Mouse (Mus musculus): ENCODE results near the gene Nr1h4. TPM values are rescaled to one million over a fixed set of nuclear protein-coding genes. Genes with fewer than 3 reads are reported as not detected.
A peak's percentile ranks its signal among the peaks of the same experiment; 100 is the strongest.

The Nr1h4 gene
- polyA plus RNA-seq, 1 experiment from 2014 or later = 117 TPM

DNA sequence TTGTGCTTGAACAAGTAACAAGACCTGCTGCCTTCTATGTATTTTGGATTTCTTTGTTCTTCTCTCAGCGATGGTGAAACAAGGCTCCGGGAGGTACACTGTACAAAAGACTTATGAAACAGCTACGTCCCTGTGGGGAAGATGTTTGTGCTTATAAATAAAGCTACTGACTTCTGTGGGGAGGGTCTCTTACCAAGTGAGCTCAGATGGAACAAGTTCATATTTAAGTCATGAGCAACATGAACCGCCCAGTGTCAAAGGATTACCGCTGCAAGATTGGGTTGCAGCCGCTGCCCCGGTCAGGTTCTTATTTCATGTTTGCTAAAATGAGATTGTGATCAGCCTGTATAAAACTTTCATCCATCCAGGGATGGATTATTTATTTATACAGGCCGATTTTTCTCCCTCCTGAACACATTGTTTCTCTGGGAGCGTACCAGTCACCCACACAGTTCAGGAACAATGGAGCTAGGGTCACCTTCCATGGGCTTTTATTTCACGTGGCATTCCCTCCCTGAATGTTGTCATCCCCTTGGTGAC, 51.2 kb downstream of the Nr1h4 start:
- Histone ChIP-seq H3K36me3 (ENCODE audit: control insufficient read depth, insufficient read depth) (peaks cover 11% of the 10 kb centered on the region; the same call in 1 of the 2 replicates), H3K4me3 (ENCODE audit: low read depth, low read length) (no peak overlapping the region), H3K9me3 (ENCODE audit: control insufficient read depth) (no peaks in the 10 kb centered on the region), H3K4me2 (replicated peaks; ENCODE audit: low read depth) (no peak overlapping the region), H3K4me1 (replicated peaks; ENCODE audit: control insufficient read depth, insufficient read depth, low read length) (peaks cover 4% of the 10 kb centered on the region), H3K27ac (ENCODE audit: low read depth, low read length) (no peak overlapping the region), H3K9ac (ENCODE audit: low read depth, low read length) (no peak overlapping the region), H3K27me3 (replicated peaks; ENCODE audit: control insufficient read depth, insufficient read depth, low read length) (no peaks in the 10 kb centered on the region)
- WGBS = 73% methylated on average over 10 of the region's 10 CpGs
- no peak for ATAC-seq
- no peak for TF ChIP-seq CTCF (IDR thresholded peaks at IDR 0.05; ENCODE audit: low read depth)

DNA sequence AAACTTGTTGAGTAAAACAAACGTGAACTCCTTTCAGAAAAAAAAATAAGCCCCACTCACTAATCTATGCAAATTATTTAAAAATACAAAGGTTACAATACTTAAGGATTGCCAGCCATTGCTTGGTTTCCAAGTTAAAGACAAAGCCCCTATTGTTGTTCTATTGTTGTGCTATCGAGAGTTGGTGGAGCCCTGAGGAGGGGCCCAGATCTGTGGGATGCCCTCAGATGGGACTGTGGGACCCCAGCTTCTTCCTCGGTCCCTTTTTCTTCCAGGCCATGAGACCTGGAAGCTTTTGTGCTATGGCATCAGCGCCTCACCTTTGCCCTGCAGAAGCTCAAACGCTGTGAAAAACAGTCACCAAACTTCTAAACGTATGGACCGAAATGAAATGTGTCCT, 51.7 kb downstream of the Nr1h4 start:
- WGBS = 62% methylated on average over 7 of the region's 7 CpGs

GRCm38 (mm10) chr10:89478766-89479165, 54.6 kb downstream of the Nr1h4 start:
- Histone ChIP-seq H3K4me2 (replicated peaks; ENCODE audit: low read depth) (no peak overlapping the region), H3K4me1 (replicated peaks; ENCODE audit: control insufficient read depth, insufficient read depth, low read length) (no peaks in the 10 kb centered on the region), H3K27me3 (replicated peaks; ENCODE audit: control insufficient read depth, insufficient read depth, low read length) (no peaks in the 10 kb centered on the region), H3K36me3 (ENCODE audit: control insufficient read depth, insufficient read depth) (peaks cover 35% of the 10 kb centered on the region), H3K27ac (ENCODE audit: low read depth, low read length) (no peak overlapping the region), H3K4me3 (ENCODE audit: low read depth, low read length) (no peak overlapping the region), H3K9me3 (ENCODE audit: control insufficient read depth) (no peaks in the 10 kb centered on the region), H3K9ac (ENCODE audit: low read depth, low read length) (no peak overlapping the region)
- 89% methylated on average over 8 of the region's 8 CpGs for WGBS
- no peak for TF ChIP-seq CTCF (IDR thresholded peaks at IDR 0.05; ENCODE audit: low read depth)
- no peak for ATAC-seq

More for the DNA sequence above, 51.7 kb downstream of the Nr1h4 start:
- no peak for ATAC-seq
- Histone ChIP-seq H3K36me3 (ENCODE audit: control insufficient read depth, insufficient read depth) (peaks cover 17% of the 10 kb centered on the region), H3K4me1 (replicated peaks; ENCODE audit: control insufficient read depth, insufficient read depth, low read length) (peaks cover 4% of the 10 kb centered on the region), H3K27me3 (replicated peaks; ENCODE audit: control insufficient read depth, insufficient read depth, low read length) (no peaks in the 10 kb centered on the region), H3K9ac (ENCODE audit: low read depth, low read length) (no peak overlapping the region), H3K4me2 (replicated peaks; ENCODE audit: low read depth) (no peak overlapping the region), H3K9me3 (ENCODE audit: control insufficient read depth) (no peaks in the 10 kb centered on the region), H3K27ac (ENCODE audit: low read depth, low read length) (no peak overlapping the region), H3K4me3 (ENCODE audit: low read depth, low read length) (no peak overlapping the region)
- TF ChIP-seq CTCF (IDR thresholded peaks at IDR 0.05; ENCODE audit: low read depth) = no peak

DNA sequence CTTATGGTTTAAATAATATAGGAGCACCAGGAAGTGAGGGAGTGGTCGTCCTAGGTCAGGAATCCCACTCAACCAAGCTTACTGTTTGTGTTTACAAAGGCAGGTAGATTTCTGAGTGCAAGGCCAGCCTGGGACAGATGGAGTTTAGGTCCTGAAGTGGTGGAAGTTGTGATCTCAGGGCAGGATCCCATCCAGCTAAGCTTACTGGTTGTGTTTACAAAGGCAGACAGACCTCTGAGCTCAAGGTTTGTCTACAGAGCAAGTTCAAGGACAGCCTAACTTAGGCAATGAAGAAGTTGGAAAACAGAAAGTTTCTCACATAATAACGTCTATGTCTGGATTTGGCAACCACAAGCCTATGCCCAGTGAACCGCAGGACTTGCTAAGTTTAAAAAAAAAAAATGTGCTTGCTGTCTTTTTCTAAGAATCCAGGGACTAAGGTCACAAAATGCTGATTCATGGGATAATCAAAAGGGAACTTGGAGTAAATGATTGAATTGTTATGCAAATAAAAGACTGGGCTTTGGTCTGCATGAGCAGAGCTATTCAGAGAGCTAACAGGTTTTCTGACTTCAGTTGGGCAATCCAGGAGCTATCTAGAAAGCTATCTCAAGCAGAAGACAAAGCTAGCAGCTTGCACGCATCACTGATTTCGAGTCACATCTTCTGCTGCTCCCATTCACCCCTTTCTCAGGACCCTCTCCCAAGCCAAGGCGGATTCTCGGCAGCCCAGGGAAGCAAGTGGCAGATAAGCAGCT, 62.6 kb downstream of the Nr1h4 start:
- no peaks in the 10 kb centered on the region for H3K9me3 ChIP-seq (ENCODE audit: control insufficient read depth)
- H3K27me3 ChIP-seq (replicated peaks; ENCODE audit: control insufficient read depth, insufficient read depth, low read length) = no peaks in the 10 kb centered on the region
- no peaks in the 10 kb centered on the region for H3K4me1 ChIP-seq (replicated peaks; ENCODE audit: control insufficient read depth, insufficient read depth, low read length)
- no peak overlapping the region for H3K4me2 ChIP-seq (replicated peaks; ENCODE audit: low read depth)
- H3K4me3 ChIP-seq (ENCODE audit: low read depth, low read length) = no peak overlapping the region
- peaks cover 42% of the 10 kb centered on the region for H3K36me3 ChIP-seq (ENCODE audit: control insufficient read depth, insufficient read depth)
- no peak for TF ChIP-seq CTCF (IDR thresholded peaks at IDR 0.05; ENCODE audit: low read depth)
- H3K27ac ChIP-seq (ENCODE audit: low read depth, low read length) = peak overlapping the region; percentile 28; the same call in 1 of the 2 replicates
- H3K9ac ChIP-seq (ENCODE audit: low read depth, low read length) = no peak overlapping the region
- 45% methylated on average over 7 of the region's 7 CpGs for WGBS
- peak; percentile 78 for ATAC-seq

DNA sequence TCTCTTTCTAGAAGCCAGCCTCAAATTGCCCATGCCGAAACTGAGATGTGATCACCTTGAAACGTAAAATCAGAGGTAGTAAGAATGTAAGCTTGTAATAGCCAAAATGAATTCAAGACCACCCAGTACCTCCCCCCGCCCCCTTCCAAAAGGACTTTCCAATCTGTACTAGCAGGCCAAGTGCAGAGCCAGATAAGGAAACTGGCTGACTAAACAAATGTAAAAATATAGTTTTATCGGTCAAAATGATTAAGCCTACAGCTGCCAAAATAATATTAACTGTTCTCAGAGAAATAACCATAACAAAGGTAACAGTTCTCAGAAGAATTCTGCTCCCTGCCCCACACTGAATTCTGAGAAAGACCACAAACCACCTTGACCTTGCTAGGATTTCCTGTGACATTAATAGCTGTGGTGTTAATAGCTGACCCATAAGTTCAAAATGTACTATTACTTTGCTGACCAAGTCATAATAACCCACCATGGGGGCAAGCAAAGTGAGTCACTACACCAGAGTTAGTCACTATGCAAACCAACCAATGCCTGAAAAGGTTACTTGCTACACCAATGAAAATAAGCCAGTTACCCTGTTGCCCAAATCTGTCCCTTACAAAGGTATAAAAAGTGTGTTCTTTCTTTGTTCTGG, 68.5 kb downstream of the Nr1h4 start:
- Histone ChIP-seq H3K27ac (ENCODE audit: low read depth, low read length) (no peak overlapping the region), H3K9ac (ENCODE audit: low read depth, low read length) (no peak overlapping the region), H3K9me3 (ENCODE audit: control insufficient read depth) (no peaks in the 10 kb centered on the region), H3K27me3 (replicated peaks; ENCODE audit: control insufficient read depth, insufficient read depth, low read length) (no peaks in the 10 kb centered on the region), H3K4me3 (ENCODE audit: low read depth, low read length) (no peak overlapping the region), H3K4me1 (replicated peaks; ENCODE audit: control insufficient read depth, insufficient read depth, low read length) (no peaks in the 10 kb centered on the region), H3K36me3 (ENCODE audit: control insufficient read depth, insufficient read depth) (peaks cover 16% of the 10 kb centered on the region), H3K4me2 (replicated peaks; ENCODE audit: low read depth) (no peak overlapping the region)
- no peak for TF ChIP-seq CTCF (IDR thresholded peaks at IDR 0.05; ENCODE audit: low read depth)
- 84% methylated on average over 4 of the region's 4 CpGs for WGBS
- ATAC-seq = no peak

DNA sequence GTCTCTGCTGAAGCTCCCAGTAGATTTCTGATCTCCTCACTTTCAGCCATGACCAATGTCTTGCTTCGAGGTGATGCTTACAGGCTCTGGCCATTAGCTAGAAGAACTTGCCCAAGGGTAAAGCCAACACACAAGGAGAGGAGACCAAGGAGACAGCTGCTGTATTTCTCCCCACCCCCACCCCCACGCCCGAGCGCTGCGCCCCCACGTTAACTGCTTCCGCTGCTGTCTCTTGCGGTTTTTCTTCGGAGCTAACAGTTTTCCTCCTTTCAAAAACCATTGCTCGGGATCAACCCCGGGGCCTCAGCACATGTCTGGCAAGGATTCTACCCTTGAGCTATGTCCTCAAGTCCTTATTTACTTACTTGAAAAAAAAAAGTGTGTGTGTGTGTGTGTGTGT, 70.5 kb downstream of the Nr1h4 start:
- no peaks in the 10 kb centered on the region for H3K27me3 ChIP-seq (replicated peaks; ENCODE audit: control insufficient read depth, insufficient read depth, low read length)
- H3K4me3 ChIP-seq (ENCODE audit: low read depth, low read length) = no peak overlapping the region
- H3K4me2 ChIP-seq (replicated peaks; ENCODE audit: low read depth) = no peak overlapping the region
- no peak for ATAC-seq
- no peak for TF ChIP-seq CTCF (IDR thresholded peaks at IDR 0.05; ENCODE audit: low read depth)
- WGBS = 60% methylated on average over 11 of the region's 11 CpGs
- H3K4me1 ChIP-seq (replicated peaks; ENCODE audit: control insufficient read depth, insufficient read depth, low read length) = no peaks in the 10 kb centered on the region
- H3K27ac ChIP-seq (ENCODE audit: low read depth, low read length) = no peak overlapping the region; the same call in 1 of the 2 replicates
- peaks cover 4% of the 10 kb centered on the region for H3K36me3 ChIP-seq (ENCODE audit: control insufficient read depth, insufficient read depth)
- H3K9me3 ChIP-seq (ENCODE audit: control insufficient read depth) = no peaks in the 10 kb centered on the region
- no peak overlapping the region for H3K9ac ChIP-seq (ENCODE audit: low read depth, low read length)

Measured in intestine, postnatal 0 days (tissue).